Mouse (Mus musculus): Measurements from ENCODE around the gene Sod1.

Gene Sod1

DNA sequence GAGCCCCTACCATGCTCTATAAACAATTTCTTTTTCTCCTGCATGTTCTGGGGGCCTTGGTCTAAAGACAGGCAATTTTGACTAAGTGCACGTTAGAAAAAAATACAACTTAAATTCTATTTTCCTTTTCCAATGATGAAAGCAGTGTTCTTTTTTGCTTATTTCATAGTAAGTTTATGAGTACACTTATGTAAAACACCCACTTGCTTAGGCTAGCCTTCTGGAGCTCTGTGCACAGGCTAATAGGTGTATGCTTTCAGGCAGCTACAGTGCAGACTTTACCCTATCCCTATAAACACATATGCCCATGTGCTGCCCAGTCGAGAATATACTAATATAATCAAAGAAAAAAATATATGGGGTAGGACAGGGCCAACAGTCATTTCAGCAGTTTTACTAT, 32.0 kb downstream of the Sod1 start:
- no peak for DNase-seq (ENCODE audit: low spot score in 2 of 2)

- DNase-seq (ENCODE audit: low spot score in 2 of 2): no peak
These were observed 38.4 kb downstream of the Sod1 start for GRCm38 (mm10) chr16:90258950-90259349.

DNA sequence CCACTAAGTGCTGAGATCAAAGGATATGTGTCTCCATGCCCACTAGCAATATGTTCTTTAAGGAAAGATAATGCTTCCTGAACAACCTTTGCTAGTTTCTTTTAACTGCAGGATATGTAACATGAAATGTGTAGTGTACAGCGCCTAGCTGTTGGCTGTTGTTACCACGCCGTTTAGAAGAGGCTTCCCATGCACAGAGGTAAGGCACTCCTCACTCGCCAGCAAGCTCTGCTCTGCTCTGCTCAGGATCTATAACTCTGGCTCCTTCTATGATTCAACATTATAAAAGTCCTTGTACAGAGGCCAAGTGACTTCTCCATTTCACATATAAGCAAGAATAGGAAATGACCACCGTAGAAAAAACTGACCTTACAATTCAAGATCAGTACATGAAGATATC, 39.1 kb downstream of the Sod1 start:
- no peak for DNase-seq (ENCODE audit: low spot score in 2 of 2)

DNA sequence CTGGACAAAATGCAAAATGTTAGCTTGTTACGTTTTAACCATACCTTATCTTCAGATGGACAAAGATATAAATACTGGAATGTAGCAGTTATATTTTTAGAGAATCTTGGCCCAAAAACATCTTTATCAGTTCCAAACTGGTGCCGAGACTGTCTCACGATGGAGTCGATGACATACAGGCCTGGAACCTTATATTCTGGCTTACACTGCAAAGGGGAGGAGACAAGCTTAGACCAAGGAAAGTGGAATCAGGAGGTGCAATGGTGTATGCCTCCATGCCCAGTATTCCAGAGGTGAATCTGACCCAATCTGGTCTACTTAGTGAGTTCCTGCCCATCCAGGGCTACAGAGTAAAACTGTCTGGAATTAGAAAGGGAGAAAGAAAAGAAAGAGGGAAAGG, 39.5 kb downstream of the Sod1 start:
- DNase-seq (ENCODE audit: low spot score in 2 of 2): no peak

DNA sequence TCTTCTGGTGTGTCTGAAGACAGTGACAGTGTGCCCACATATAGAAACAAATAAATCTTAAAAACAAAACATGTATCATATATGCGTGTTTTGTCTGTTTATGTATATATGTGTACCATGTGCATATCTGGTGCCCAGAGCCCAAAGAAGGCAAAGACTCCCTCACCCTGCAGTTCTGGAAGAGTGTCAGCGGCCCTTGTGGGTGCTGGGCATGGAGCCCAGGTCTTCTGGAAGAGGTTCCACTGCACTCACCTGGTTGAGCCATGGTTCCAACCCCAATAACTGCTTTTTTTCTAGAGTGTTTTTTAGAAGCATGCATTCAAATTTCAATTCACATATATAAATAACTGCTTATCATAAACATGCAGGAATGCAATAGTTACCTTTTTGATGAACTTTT, 41.2 kb downstream of the Sod1 start:
- no peak for DNase-seq (ENCODE audit: low spot score in 2 of 2)

- DNase-seq (ENCODE audit: low spot score in 2 of 2): no peak
These were observed 43.5 kb downstream of the Sod1 start for GRCm38 (mm10) chr16:90264021-90264420.

DNA sequence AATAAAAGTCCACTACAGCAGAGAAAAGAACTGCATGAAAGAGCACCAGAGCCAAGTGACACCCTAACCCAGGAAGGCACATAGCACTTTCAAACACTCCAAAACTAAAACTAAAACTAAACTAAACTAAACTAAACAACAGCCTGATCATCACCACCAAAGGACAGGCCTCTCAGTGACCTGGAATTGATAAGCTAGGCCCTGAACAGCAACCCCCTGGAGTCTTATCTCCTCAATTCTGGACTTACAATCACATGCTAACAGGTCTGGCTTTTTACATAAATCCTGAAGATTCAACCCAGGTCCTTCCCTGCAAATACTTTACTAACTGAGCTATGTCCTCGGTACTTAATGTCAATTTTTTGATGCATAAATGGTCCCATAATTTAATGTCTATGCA, 44.6 kb downstream of the Sod1 start:
- DNase-seq (ENCODE audit: low spot score in 2 of 2): no peak

- no peak for DNase-seq (ENCODE audit: low spot score in 2 of 2)
These were observed 46.0 kb downstream of the Sod1 start for GRCm38 (mm10) chr16:90266581-90266980.

GRCm38 (mm10) chr16:90275521-90275920, 55.0 kb downstream of the Sod1 start:
- no peak for DNase-seq (ENCODE audit: low spot score in 2 of 2)
